Mouse (Mus musculus) bone marrow, adult 2 months (tissue): Measurements from ENCODE around the gene Tmem230.

Source experiments
- CTCF ChIP-seq: fragments of 200-500 bp; IDR thresholded peaks from 2 replicates; pipeline ENCODE4 v1.5.1; 2011; ENCODE audit warnings: low read length, control low read depth; ENCODE audit not compliant: control insufficient read depth, insufficient read depth
- POLR2A ChIP-seq: fragments of 200-500 bp; IDR thresholded peaks from 2 replicates; pipeline ENCODE4 v1.6.1; 2011; ENCODE audit warnings: low read depth, mild to moderate bottlenecking, control low read depth, low read length, borderline replicate concordance; ENCODE audit not compliant: control insufficient read depth

- TF ChIP-seq CTCF (no peak), POLR2A (no peak)
Measured at GRCm38 (mm10) chr2:132203186-132203585, 44.4 kb downstream of the Tmem230 start.
